Mouse (Mus musculus) forebrain, embryonic 13.5 days (tissue): ENCODE data around the gene Stag1. TPM values are rescaled to one million over a fixed set of nuclear protein-coding genes. Genes with fewer than 3 reads are reported as not detected.

Experiments used
- ATAC-seq: fragments of 200-750 bp; cut with Nextera tagmentation; 2 replicates; pipeline ENCODE4 v1.8.0; 2017
- H3K27ac ChIP-seq: fragments of 300-500 bp; sonication (generic); 2 replicates; pipeline ENCODE4 v1.5.1; 2015; ENCODE audit warnings: inconsistent platforms, mild to moderate bottlenecking, moderate library complexity
- H3K27me3 ChIP-seq: fragments of 300-500 bp; sonication (generic); 2 replicates; pipeline ENCODE4 v1.6.1; 2015; ENCODE audit warnings: mild to moderate bottlenecking, inconsistent platforms
- H3K36me3 ChIP-seq: fragments of 300-500 bp; sonication (generic); 2 replicates; pipeline ENCODE4 v1.6.1; 2015; ENCODE audit warnings: mild to moderate bottlenecking, inconsistent platforms; ENCODE audit not compliant: poor library complexity, severe bottlenecking
- H3K4me1 ChIP-seq: fragments of 300-500 bp; sonication (generic); 2 replicates; pipeline ENCODE4 v1.6.1; 2015; ENCODE audit warnings: inconsistent platforms
- H3K4me2 ChIP-seq: fragments of 300-500 bp; sonication (generic); 2 replicates; pipeline ENCODE4 v1.6.1; 2015; ENCODE audit warnings: inconsistent platforms, mild to moderate bottlenecking, moderate library complexity
- H3K4me3 ChIP-seq: fragments of 300-500 bp; sonication (generic); 2 replicates; pipeline ENCODE4 v1.5.1; 2015; ENCODE audit warnings: mild to moderate bottlenecking, inconsistent platforms
- H3K9ac ChIP-seq: fragments of 300-500 bp; sonication (generic); 2 replicates; pipeline ENCODE4 v1.6.1; 2015; ENCODE audit warnings: mild to moderate bottlenecking, inconsistent platforms
- H3K9me3 ChIP-seq: fragments of 300-500 bp; sonication (generic); replicated peaks from 2 replicates; pipeline ENCODE4 v1.6.1; 2016; ENCODE audit warnings: inconsistent platforms
- WGBS: fragments of 180-500 bp; shearing (Covaris S2); methylation state at CpG from one replicate; pipeline ENCODE4 v1.1.7; 2015; 5-methylcytosine and 5-hydroxymethylcytosine counted together
- polyA plus RNA-seq: library from polyadenylated mRNA; unstranded; fragments of >200 nt; fragmentation: Nextera tagmentation; extraction: Ambion mirVana; gene quantifications from 2 replicates; pipeline ENCODE4 v1.2.1, GENCODE M21; 2015

Stag1 gene
- polyA plus RNA-seq, 1 experiment from 2014 or later: 54.4 TPM

DNA sequence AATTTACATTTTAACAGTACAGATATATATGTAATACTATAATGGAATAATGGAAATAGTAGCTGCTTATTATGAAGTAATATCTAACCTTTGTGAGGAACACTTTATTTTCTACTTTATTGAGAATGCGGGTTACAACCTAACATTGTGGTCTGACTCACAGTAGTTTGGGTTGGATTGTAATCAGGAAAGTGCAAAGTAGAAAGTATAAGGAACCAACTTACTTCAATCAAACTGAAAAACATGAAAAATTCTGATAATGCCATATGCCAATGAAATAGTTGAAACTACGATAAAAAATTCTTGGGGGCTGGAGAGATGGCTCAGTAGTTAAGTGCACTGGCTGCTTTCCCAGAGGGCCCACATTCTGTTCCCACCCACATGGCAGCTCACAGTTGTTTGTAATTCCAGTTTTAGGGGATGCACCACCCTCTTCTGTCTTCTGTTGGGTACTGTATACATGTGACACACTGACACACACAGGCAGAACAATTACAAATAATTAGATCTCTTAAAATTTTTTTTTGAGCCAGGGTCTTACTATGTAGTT is 50.3 kb downstream of the Stag1 start:
- no peak overlapping the region for H3K4me2 ChIP-seq
- H3K9me3 ChIP-seq: no peaks in the 10 kb centered on the region
- H3K4me1 ChIP-seq: peaks cover 9% of the 10 kb centered on the region
- WGBS: 96% methylated on average over 2 of the region's 2 CpGs
- H3K9ac ChIP-seq: no peak overlapping the region
- no peaks in the 10 kb centered on the region for H3K36me3 ChIP-seq
- H3K27ac ChIP-seq: no peak overlapping the region
- no peaks in the 10 kb centered on the region for H3K27me3 ChIP-seq
- no peak overlapping the region for H3K4me3 ChIP-seq
- ATAC-seq: no peak

DNA sequence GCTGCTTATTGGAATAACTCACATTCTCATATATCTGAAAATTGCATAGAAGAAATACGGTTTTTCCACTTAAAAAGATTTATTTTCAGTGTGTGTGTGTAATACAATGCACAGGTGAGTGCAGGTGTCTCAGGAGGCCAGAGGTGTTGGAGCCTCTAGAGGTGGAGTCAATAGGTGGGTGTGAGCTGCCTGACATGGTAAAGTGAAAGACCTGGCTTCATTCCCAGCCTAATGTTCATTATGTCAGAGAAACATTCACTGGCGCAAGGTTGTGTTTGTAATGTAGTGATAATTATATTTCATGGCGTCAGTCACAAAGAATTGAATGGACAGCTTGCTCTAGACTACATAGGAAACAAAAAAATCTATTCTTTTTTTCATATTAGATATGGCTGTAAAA is 56.5 kb downstream of the Stag1 start:
- peaks cover 2% of the 10 kb centered on the region; the same call in 1 of the 2 replicates for H3K4me1 ChIP-seq
- 71% methylated on average over 3 of the region's 3 CpGs for WGBS
- no peaks in the 10 kb centered on the region for H3K27me3 ChIP-seq
- no peak overlapping the region for H3K4me2 ChIP-seq
- ATAC-seq: no peak
- H3K36me3 ChIP-seq: no peaks in the 10 kb centered on the region
- H3K4me3 ChIP-seq: no peak overlapping the region
- H3K27ac ChIP-seq: no peak overlapping the region
- H3K9me3 ChIP-seq: no peaks in the 10 kb centered on the region
- H3K9ac ChIP-seq: no peak overlapping the region

DNA sequence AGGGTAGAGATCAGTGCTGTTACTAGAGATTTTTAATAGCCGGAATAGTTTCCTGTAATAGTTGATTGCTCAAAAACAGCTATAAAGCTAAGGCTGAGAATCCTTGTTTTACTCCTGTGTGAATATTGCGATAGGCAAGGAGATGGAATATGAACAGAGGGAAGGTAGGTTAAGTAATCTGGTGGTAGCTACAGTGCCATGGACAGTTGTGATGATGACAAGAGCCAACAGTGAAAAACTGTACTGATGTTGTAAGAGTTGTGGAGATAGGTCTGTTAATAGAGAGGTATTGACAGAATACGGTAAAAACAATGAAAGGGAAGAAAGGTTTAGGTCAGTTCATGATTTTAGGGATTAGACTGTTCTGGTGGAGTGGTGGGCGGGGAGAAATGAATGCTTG is 58.5 kb downstream of the Stag1 start:
- H3K27ac ChIP-seq: no peak overlapping the region
- ATAC-seq: no peak
- peaks cover 2% of the 10 kb centered on the region; the same call in 1 of the 2 replicates for H3K4me1 ChIP-seq
- no peaks in the 10 kb centered on the region for H3K9me3 ChIP-seq
- 95% methylated on average over 4 of the region's 4 CpGs for WGBS
- H3K27me3 ChIP-seq: no peaks in the 10 kb centered on the region
- no peak overlapping the region for H3K4me3 ChIP-seq
- H3K9ac ChIP-seq: no peak overlapping the region
- H3K36me3 ChIP-seq: peaks cover under 1% of the 10 kb centered on the region; the same call in 1 of the 2 replicates
- H3K4me2 ChIP-seq: no peak overlapping the region

DNA sequence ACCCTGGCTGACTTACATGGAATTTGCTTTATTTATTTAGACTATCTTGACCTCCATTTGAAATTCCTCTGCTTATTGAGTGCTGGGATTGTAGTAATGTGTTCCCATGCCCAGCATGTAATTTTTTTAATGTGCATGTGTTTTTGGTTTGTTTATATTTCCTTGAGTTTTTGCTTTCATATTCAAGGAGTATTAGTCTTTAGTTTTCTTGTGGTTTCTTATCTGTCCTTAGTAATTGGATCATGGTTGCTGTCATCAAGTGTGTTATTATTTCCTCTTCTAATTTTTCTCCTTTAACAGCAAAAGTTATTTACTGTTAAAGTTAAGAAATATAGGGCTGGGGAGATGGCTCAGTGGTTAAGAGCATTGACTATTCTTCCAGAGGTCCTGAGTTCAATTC is 63.0 kb downstream of the Stag1 start:
- Histone ChIP-seq H3K27ac (no peak overlapping the region), H3K4me3 (no peak overlapping the region), H3K4me2 (no peak overlapping the region), H3K9ac (no peak overlapping the region), H3K4me1 (no peaks in the 10 kb centered on the region), H3K27me3 (no peaks in the 10 kb centered on the region), H3K9me3 (no peaks in the 10 kb centered on the region), H3K36me3 (peaks cover 5% of the 10 kb centered on the region; the same call in 1 of the 2 replicates)
- ATAC-seq: no peak

DNA sequence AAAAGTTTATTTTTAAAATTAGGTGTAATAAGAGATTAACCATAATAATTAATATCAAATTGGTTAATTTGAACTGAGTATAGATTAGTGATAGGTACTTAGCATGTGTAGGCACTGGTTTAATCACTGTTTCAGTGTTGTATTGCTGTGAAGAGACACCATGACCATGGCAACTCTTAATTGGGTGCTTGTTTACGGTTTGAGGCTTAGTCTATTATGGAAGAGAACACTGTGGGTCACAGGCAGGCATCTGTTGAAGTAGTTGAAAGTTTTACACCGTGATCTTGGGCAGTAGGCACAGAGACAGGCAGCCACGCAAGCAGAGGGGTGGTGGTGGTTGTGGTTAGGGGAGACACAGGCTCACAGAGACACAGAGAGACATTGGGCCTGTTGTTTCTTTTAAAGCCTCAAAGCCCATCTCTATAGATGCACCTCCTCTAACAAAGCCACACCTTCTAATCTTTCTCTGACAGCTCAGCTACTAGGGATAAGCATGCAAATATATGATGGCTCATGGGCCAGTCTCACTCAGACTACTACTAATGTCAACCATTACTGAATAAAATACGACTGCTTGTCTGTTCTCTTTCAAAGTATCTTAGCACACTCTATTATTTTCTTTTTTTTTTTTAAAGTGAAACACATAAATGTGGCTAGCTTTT is 66.0 kb downstream of the Stag1 start:
- Histone ChIP-seq H3K4me3 (no peak overlapping the region), H3K4me2 (no peak overlapping the region), H3K36me3 (peaks cover 5% of the 10 kb centered on the region; the same call in 1 of the 2 replicates), H3K9me3 (no peaks in the 10 kb centered on the region), H3K27ac (no peak overlapping the region), H3K9ac (no peak overlapping the region), H3K27me3 (no peaks in the 10 kb centered on the region), H3K4me1 (no peaks in the 10 kb centered on the region)
- no peak for ATAC-seq
- WGBS: 81% methylated on average over 4 of the region's 4 CpGs

DNA sequence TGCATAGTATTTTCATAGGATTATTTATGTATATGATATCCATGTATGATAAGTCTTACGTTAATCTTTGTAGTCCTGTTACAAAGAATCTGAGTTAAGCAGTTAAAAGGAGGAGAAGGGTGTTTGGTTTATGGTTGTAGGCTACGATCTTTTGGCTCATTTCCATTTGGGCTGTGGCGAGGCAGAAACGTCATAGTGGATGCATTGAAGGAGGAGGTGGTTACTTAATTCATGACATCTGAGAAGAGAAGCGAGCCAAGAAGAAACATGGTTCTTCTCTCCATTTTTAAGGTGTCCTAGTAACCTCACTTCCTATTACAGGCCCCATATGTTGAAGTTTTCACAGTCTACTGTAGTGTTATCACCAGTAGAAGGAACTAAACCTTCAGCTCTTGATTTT is 72.6 kb downstream of the Stag1 start:
- H3K27me3 ChIP-seq: no peaks in the 10 kb centered on the region
- no peak overlapping the region for H3K4me2 ChIP-seq
- no peaks in the 10 kb centered on the region for H3K36me3 ChIP-seq
- 84% methylated on average over 5 of the region's 5 CpGs for WGBS
- ATAC-seq: no peak
- no peak overlapping the region for H3K4me3 ChIP-seq
- no peak overlapping the region for H3K9ac ChIP-seq
- H3K4me1 ChIP-seq: no peaks in the 10 kb centered on the region
- H3K9me3 ChIP-seq: no peaks in the 10 kb centered on the region
- no peak overlapping the region for H3K27ac ChIP-seq

DNA sequence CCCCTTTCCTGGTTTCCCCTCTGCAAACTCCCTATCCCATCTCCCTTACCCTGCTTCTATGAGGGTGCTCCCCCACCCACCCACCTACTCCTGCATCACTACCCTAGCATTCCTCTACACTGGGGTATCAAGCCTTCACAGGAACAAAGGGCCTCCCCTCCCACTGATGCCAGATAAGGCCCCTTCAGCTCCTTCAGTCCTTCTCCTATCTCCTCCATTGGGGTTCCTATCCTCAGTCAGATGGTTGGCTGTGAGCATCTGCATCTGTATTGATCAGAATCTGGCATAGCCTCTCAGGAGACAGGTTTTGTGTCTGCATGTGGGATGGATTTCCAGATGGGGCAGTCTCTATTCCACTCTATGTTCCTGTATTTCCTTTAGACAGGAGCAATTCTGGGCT is 81.4 kb downstream of the Stag1 start:
- Histone ChIP-seq H3K9ac (no peak overlapping the region), H3K4me3 (no peak overlapping the region), H3K27ac (no peak overlapping the region), H3K9me3 (no peaks in the 10 kb centered on the region), H3K4me1 (no peaks in the 10 kb centered on the region), H3K27me3 (no peaks in the 10 kb centered on the region), H3K4me2 (no peak overlapping the region), H3K36me3 (no peaks in the 10 kb centered on the region)
- no peak for ATAC-seq

DNA sequence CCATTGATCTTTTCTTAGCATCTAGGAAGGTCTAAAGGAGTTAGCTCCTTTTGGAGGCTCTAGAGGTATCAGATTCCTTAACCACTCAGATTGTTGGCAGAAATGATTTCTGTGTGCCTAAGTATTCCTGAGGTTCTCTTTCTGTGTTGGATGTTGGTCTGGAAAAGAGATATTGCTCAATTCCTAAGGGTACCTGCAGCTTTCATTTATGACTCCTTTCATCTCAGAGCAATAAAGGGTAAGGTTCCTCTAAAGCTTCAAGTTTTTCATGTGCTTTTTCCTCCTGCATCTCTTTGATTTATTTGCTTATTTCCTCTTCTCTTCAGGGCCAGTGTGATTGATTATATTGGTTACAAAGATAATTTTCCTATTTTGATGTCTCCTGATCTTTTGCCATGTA is 84.7 kb downstream of the Stag1 start:
- H3K4me2 ChIP-seq: no peak overlapping the region
- no peaks in the 10 kb centered on the region for H3K27me3 ChIP-seq
- peaks cover 20% of the 10 kb centered on the region for H3K4me1 ChIP-seq
- no peaks in the 10 kb centered on the region for H3K36me3 ChIP-seq
- H3K9me3 ChIP-seq: no peaks in the 10 kb centered on the region
- H3K4me3 ChIP-seq: no peak overlapping the region
- H3K9ac ChIP-seq: no peak overlapping the region
- no peak for ATAC-seq
- H3K27ac ChIP-seq: no peak overlapping the region

DNA sequence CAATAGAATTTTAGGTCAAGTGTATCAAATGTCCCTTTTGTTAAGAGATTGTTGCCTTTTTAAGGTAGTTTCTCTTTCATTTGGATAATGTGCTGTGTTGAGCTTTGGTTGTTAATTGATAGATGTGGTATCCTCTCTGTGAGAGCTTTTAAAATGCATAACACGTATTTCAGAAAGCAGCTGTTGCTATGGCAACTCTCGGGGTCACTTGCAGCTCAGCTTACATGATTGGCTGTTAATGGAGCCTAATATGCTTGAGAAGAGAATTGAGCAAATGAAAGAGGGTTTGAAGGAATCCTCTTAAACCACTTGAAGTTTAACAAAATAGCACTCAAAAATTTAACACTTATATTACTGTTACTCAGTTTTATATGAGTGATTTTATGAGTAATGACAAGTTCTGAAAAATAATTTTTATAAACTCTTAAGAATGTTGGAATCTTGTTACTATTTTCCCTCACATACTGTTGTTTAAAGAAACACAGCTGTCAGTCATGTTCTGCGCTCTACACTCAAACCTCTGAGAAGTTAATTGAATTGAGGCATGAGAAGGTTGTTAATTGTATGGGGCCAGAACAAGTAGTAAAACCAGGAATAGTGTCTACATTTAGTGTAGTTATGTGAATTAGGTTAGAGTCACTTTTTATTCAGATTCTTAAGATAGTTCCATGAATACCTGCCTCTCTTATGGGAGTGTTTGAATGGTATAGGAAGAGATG is 88.3 kb downstream of the Stag1 start:
- no peaks in the 10 kb centered on the region for H3K9me3 ChIP-seq
- H3K36me3 ChIP-seq: no peaks in the 10 kb centered on the region
- H3K4me1 ChIP-seq: peaks cover 20% of the 10 kb centered on the region
- no peak overlapping the region for H3K9ac ChIP-seq
- peak overlapping the region; percentile 26; the same call in 1 of the 2 replicates for H3K4me2 ChIP-seq
- H3K27me3 ChIP-seq: no peaks in the 10 kb centered on the region
- H3K27ac ChIP-seq: peak overlapping the region; percentile 69
- no peak overlapping the region for H3K4me3 ChIP-seq
- WGBS: under 1% methylated on average over 3 of the region's 3 CpGs
- peak; percentile 97 for ATAC-seq

DNA sequence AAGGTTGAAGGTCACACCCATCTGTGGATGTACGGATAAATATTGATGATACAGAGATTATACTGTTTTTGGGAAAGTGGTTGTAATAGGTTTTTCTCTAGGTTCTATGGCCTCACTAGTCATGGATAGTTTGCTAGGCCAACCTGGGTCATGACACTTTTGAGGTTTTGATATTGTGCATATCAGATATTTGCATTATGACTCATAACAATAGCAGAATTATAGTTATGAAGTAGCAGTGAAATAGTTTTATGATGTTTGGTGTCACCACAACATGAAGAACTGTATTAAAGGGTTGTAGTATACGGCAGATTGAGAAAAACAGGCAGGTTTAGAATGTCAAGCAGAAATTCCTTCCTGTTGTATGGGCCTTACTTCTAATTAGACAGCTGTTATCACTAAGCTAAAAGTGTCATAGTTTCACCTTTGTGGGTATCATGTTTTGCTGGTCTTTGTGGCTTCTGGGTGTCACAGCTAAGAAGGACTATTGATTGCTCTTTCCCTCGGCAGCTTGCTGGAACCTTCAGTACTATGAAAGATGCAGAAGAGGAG is 92.2 kb downstream of the Stag1 start:
- Histone ChIP-seq H3K9me3 (no peaks in the 10 kb centered on the region), H3K36me3 (no peaks in the 10 kb centered on the region), H3K4me1 (peaks cover 15% of the 10 kb centered on the region), H3K4me2 (no peak overlapping the region), H3K27ac (no peak overlapping the region), H3K27me3 (no peaks in the 10 kb centered on the region), H3K9ac (no peak overlapping the region), H3K4me3 (no peak overlapping the region)
- 93% methylated on average over 3 of the region's 3 CpGs for WGBS
- ATAC-seq: no peak

DNA sequence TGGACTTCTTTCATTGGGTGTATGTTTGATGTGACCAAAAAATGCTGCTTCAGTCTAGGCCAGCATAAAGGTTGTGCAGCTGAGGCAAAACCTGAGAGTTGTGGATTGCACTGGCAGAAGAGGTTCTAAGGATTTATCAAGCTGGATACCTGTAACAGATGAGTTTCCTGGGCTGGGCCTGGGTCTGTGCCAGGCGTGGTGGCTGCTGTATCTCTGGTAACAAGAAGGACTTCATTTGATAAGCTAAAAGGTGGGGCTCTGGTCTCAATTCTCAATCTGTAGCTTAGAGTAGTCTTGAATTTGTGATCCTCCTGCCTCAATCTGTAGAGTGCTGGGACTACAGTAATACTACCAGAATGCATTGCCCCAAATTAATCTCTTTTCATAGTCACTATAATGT is 94.6 kb downstream of the Stag1 start:
- ATAC-seq: no peak
- WGBS: 90% methylated on average over 1 of the region's 1 CpGs
- no peak overlapping the region for H3K9ac ChIP-seq

DNA sequence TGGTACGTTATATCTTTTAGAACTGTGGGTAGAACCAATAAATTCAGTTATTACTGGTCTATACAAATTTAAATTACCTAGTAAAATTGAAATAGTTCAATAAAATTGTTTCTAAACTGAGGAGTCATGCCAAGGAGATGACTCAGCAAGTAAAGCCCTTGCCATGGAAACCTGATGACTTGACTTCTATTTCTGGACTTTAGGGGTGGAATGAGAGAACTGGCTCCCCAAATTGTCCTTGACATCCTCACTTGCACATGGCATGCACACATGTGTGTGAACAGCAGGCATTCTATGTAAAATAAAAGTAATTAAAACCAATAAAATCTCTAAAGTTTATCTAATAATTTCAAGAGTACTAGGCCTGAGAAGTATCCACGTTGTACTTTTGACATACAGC is 98.9 kb downstream of the Stag1 start:
- ATAC-seq: no peak
- no peak overlapping the region for H3K4me2 ChIP-seq
- H3K27me3 ChIP-seq: no peaks in the 10 kb centered on the region
- H3K9ac ChIP-seq: no peak overlapping the region
- no peaks in the 10 kb centered on the region for H3K9me3 ChIP-seq
- no peaks in the 10 kb centered on the region for H3K36me3 ChIP-seq
- H3K27ac ChIP-seq: no peak overlapping the region
- H3K4me3 ChIP-seq: no peak overlapping the region
- 88% methylated on average over 2 of the region's 2 CpGs for WGBS
- H3K4me1 ChIP-seq: no peaks in the 10 kb centered on the region

More for the DNA sequence above, 94.6 kb downstream of the Stag1 start:
- no peak overlapping the region for H3K4me3 ChIP-seq
- no peak overlapping the region for H3K27ac ChIP-seq
- H3K4me1 ChIP-seq: no peaks in the 10 kb centered on the region
- no peaks in the 10 kb centered on the region for H3K27me3 ChIP-seq
- no peaks in the 10 kb centered on the region for H3K9me3 ChIP-seq
- no peaks in the 10 kb centered on the region for H3K36me3 ChIP-seq
- H3K4me2 ChIP-seq: no peak overlapping the region
